Mouse (Mus musculus): ENCODE results near the gene Herpud1. TPM values are rescaled to one million over a fixed set of nuclear protein-coding genes. Genes with fewer than 3 reads are reported as not detected.

The Herpud1 gene
- total RNA-seq, 2 experiments from 2014 or later = 78.2 to 99.5 TPM

DNA sequence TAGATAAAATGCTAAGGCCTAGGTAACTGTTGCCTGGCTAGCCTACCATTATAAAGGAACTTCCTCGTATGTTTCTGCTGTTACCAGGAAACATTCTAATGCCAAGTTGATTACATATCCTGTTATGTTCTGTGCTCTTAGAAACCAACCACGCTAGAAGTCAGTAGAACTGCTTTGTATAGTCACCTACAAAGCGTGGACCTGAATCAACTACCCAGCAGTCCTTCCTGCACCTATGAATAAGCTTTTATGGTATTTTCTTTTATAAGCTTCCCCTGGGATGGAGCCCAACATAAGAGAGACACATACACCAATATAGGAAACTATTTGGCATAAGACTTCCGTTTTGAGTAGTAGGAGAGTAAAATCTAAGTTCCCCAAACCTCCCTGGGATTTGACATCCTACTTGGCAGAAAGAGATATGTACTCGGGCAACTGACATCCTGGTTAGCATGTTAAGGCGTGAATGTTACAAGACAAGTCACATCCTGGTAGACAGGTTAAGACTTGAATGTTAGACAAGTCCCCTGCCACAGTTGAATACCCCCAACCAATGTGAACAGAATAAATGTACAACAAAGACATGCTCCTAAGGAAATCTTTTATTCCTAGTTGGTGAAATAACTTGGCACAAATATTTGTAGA, 13.2 kb upstream of the Herpud1 start:
- ATAC-seq (replicated peaks; ENCODE audit: poor library complexity) = no peak

- ATAC-seq (replicated peaks; ENCODE audit: poor library complexity) = peak; percentile 69
Measured at GRCm38 (mm10) chr8:94375551-94375991, 10.7 kb upstream of the Herpud1 start.

- ATAC-seq (replicated peaks; ENCODE audit: poor library complexity) = no peak
Measured at GRCm38 (mm10) chr8:94376176-94376575, 10.1 kb upstream of the Herpud1 start.

DNA sequence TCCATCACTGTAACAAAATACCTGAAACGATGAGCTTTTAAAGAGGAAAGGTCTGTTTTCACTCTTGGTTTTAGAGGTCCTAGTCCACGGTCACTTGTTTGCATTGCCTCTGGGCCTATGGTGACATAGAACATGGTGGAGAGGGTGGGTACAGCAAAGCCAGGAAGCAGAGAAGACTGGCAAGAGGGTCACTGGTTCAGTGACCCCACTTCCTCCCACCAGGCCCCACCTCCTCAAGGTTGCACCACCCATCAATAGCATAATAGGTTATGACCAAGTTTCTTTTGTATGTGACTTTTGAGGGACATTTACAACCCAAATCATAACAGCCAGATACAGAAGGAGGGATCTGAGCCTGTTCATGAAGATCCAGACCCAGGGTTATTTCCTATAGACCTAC, 9.7 kb upstream of the Herpud1 start:
- peak; percentile 36; the same call in 1 of the 2 replicates for ATAC-seq (replicated peaks; ENCODE audit: poor library complexity)

- peak; percentile 67 for ATAC-seq (replicated peaks; ENCODE audit: poor library complexity)
Measured at GRCm38 (mm10) chr8:94377031-94377430, 9.2 kb upstream of the Herpud1 start.

DNA sequence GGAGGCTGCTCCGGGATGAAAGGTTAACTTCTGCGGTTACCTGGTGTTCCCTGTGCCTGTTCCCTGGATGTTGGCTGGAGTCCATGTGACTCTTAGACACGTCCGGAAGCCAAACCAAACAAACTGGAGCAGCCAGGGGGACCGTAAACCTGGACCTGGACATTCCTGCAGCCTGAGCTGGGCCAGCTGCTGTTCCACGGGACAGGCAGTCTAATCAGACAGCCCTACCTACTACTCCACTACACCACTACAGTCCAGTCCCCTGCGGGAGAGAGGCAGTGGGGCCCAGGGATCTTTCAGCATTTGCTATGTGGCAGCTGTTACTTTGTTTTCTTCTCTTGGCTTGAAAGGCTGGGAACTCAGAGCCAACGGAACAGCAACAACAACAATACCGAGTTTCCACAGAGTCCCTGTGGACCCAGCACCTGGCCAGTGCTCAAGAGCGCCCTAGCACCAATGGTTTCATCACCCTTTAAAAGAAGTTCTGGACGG, 8.5 kb upstream of the Herpud1 start:
- ATAC-seq (replicated peaks; ENCODE audit: poor library complexity) = no peak

DNA sequence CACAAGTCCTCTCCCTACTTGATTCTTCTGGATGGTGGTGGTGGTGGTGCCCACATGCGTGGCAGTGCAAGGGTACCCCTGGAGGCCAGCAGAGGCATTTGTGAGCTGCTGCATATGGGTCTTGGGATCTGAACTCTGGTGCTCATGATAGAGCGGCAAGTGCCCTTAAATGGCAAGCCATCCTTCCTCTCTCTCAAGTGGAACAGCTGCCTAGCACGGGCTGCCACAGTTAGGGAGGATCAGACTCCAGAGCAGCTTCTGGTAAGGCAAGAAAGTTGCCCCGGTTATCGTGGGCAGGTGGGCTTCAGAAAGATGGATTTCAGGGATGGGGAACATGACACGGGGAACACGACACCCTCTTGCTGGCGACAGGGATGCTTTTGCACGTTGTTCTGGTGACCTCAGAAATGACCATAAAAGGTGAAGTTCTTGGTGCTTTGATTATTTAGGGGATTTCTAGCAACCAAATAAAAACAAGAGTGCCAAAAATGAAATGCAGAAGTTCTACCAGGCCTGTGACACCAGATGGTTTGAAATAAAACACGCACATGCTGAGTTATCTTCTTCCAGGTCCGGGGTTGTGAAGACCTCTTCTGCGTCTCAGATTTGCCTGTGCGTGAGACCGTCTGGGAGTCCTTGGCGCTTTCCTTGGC, 7.3 kb upstream of the Herpud1 start:
- 0 out of 2 replicates have a peak, but pooled peaks have one; percentile 25 for ATAC-seq (replicated peaks; ENCODE audit: poor library complexity)

DNA sequence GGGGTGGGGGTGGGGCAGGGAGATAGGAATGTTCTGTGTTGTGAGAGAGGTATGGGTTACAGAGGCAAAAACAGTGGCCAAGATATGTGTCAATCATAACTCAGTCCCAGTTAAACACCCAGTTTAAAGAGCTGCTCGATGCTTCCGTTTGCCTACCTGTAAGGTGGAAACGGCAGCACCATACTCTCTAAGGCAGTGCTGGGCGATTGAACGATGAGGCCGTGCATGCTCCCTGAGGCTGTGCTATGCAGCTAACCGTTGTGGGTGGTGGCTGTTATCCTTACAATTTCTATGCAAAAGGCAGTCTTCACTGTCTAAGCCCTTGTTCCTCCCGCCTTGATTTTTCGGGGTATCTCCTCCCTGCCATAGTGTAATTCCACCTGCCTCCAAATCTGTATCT, 6.6 kb upstream of the Herpud1 start:
- no peak for ATAC-seq (replicated peaks; ENCODE audit: poor library complexity)

DNA sequence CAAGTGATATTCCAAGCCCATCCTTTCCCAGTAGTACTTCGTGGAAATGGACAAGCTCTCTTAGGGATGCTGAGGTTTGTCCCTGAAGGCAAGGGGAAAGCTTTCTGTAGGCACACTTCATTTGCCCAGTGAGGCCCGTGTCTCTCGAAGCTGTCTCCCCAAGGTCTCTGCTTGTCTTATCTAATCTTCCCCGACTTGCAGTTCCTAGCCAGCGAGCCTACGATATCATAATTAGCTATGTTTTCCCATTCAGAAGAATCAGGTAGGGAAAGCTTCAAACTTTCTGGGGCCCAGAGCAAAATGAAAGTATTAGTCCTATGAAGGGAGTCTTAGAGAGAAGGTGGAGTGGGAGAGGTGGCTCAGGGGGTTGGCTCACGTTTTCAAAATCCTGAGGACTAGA, 2.1 kb upstream of the Herpud1 start:
- ATAC-seq (replicated peaks; ENCODE audit: poor library complexity) = no peak

GRCm38 (mm10) chr8:94385506-94386213, 578 bp upstream of the Herpud1 start:
- ATAC-seq (replicated peaks; ENCODE audit: poor library complexity) = no peak

DNA sequence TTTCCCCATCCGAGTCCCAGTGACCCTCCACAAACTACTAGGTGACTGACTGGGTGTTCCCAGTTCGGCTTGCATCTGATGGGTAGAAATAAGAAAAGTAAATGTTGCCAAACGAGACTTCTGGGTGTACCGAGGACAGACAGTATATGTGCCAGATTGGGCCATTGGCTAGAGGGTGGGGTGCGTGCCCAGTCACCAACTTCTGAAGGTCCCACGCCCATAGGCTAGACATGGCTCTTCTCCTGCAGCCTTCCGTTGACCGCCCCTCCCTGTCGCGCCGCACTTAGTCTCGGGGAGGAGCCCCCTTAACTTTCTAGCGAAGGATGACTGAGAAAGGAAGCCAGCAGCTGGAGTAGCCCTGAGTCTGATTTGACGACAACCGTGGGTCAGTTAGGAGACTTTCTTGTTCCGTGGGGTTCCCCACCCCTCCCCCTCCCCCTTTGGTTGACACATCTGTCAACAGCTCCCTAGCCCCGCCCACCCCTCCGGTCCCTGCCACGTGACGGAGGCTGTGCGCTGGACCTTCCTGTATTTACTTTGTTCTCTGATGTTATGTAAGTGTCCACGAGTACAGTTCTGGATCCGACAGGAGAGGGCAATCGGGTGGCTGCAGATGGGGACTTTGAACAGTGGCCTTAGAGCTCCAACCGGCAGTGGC, 918 bp downstream of the Herpud1 start:
- ATAC-seq (replicated peaks; ENCODE audit: poor library complexity) = peak; percentile 40

DNA sequence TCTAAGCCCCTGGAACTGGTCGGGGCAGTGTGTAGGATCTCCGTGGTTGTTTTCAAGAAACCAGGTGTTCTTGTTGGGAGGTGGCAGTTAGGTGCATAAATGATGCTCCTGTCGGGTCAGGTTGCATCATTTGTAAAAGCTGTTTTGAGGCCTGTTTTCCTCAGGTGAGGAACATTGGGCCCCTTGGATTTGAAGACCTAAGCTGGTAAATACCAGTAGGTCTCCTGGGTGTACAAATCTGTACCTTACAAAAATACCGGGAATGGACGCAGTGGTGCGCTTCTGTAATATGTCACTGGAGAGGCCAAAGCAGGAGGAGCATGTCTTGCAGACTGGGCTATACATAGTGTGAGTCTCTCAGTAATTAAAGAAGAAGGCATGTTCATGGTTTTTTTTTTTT, 1.5 kb downstream of the Herpud1 start:
- no peak for ATAC-seq (replicated peaks; ENCODE audit: poor library complexity)

DNA sequence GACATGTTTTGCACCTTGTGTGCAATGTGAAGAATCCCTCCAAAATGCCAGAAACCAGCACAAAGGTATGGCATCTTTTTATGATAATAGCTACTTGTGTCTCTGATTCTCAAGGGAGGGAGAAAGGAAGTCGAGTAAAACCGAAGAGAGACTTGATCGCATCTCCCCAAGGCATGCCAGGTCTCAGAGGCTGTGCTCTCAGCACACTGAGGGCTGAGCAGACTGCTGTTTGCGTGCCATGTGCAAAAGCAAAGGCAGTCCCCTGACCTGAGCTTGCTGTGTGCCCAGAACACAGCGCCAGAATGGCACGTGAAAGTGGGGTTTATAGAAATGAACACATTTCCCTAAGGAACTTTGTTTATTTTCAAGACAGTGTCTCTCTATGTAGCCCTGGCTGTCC, 3.3 kb downstream of the Herpud1 start:
- no peak for ATAC-seq (replicated peaks; ENCODE audit: poor library complexity)

DNA sequence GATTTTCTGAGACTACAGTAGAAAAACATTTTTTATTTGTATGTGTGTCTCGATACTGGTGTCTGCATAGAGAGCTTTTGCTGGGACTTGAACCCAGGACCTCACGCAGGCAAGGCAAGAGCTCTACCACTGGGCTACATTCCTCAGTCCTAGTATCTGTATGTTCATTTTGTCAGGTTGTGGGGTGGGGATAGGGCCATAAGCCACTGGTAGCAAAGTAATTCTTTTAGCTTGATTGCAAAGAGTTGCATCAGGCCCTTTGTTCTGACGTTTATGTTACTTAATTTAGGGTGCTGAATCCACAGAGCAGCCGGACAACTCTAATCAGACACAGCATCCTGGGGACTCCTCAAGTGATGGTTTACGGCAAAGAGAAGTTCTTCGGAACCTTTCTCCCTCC, 4.2 kb downstream of the Herpud1 start:
- ATAC-seq (replicated peaks; ENCODE audit: poor library complexity) = no peak

DNA sequence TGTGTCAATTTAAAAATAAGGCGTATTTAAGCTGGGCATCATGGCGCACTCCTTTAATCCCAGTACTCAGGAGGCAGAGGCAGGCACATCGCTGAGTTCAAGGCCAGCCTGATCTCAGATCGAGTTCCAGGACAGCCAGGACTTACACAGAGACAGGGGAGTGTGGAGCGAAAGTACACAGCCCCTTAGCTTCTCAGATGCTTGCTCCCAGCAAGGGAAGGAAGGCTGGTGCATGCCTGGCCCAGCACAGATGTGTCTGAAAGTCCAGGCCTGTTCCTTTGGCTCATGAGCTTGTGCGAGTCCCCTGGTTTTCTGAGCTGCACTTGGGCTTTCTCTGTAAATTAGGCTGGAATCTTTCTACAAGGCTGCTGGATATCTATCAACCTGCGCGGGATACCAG, 4.7 kb downstream of the Herpud1 start:
- ATAC-seq (replicated peaks; ENCODE audit: poor library complexity) = no peak

- peak; percentile 69 for ATAC-seq (replicated peaks; ENCODE audit: poor library complexity)
Measured at GRCm38 (mm10) chr8:94392147-94392546, 5.9 kb downstream of the Herpud1 start.

GRCm38 (mm10) chr8:94392648-94393047, 6.4 kb downstream of the Herpud1 start:
- no peak for ATAC-seq (replicated peaks; ENCODE audit: poor library complexity)

- ATAC-seq (replicated peaks; ENCODE audit: poor library complexity) = no peak
Measured at GRCm38 (mm10) chr8:94395851-94396540, 9.8 kb downstream of the Herpud1 start.

DNA sequence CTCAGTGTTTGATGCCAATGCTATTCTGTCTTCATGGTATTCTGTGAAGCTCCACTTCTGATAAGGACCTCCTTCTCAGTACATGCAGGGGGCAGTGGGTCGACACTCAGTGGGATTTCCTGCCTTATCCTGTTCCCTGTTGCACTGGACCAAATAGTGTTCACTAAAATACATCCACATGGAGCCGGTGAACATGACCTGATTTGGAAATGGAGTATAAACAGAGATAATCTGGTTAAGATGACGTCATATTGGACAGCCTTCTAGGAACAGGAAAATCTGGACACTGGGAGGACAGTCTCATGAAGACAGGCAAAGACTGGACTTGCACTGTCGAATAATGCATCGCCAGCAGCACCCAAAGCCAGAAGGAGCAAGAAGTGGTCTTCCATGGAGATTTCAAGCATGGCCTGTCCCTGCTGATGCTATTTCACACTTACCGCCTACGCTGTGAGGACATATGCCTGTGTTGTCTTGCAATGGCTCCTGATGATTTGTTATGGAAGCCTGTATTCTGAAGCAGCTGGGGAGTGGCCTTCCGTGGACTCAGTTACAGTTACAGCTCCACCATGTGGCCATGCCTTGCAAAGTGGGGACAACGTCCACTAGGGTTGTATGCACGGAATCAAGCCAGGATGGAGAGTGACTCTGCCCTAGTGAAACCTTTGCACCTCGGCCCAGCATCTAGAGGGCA, 10.9 kb downstream of the Herpud1 start:
- ATAC-seq (replicated peaks; ENCODE audit: poor library complexity) = peak; percentile 90

DNA sequence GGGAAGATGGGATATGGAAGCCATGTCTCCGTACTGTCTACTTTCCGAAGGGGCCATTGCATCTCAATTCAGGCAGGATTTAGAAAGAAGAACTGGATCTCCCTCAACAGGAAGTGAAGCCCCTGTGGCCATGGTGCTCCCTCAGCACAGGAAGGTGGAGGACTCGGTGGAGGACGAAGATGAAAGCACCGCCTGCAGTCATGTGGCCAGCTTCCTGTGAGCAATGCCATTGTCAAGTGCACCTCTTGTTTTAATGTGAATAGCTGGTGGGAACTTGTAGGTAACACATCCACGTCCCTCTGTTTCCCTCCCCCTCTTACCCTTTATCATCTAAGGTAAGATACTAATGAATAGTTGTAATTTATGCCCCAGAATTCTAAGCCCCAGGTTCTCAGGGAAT, 12.3 kb downstream of the Herpud1 start:
- ATAC-seq (replicated peaks; ENCODE audit: poor library complexity) = peak; percentile 41; the same call in 1 of the 2 replicates

All from megakaryocyte progenitor cell, adult 5-6 weeks (primary cell).